Mouse (Mus musculus) v-Abl transformed pro-B cells (cell line): ENCODE data around the gene Lpcat3.

Source experiments
- in situ Hi-C, 2 experiments: fragments of 400-800 bp; cut with MboI; formaldehyde crosslinking; loops; one replicate each; pipeline ENCODE4 v1.15.1; 2025; ENCODE audit not compliant: unreplicated experiment in 2 of 2

Gene Lpcat3

GRCm38 (mm10) chr6:124662477-124663423 lies at the start of gene Lpcat3:
Gene Lpcat3, plus strand, starts transcription at chr6:124663027.
- in situ Hi-C loops, result no loop called here

GRCm38 (mm10) chr6:124625612-124626011 lies 37.2 kb upstream of the Lpcat3 start:
- in situ Hi-C loops, result loop anchor here in 1 of 2 experiments (25.0 kb wide), 1 partner anchor 987 kb away; no protein-coding TSS in a partner anchor

GRCm38 (mm10) chr6:124626184-124626583 lies 36.6 kb upstream of the Lpcat3 start:
- in situ Hi-C loops, result loop anchor here in 1 of 2 experiments (25.0 kb wide), 1 partner anchor 986 kb away; no protein-coding TSS in a partner anchor

GRCm38 (mm10) chr6:124630763-124631162 lies 32.1 kb upstream of the Lpcat3 start:
- in situ Hi-C loops, result loop anchor here in 1 of 2 experiments (25.0 kb wide), 1 partner anchor 982 kb away; no protein-coding TSS in a partner anchor

- in situ Hi-C loops, result loop anchor here in 1 of 2 experiments (25.0 kb wide), 1 partner anchor 976 kb away; no protein-coding TSS in a partner anchor
Observed at GRCm38 (mm10) chr6:124635985-124636384, 26.8 kb upstream of the Lpcat3 start, which contains the start of gene C1s2. Gene C1s2, minus strand, starts transcription at chr6:124636085.

GRCm38 (mm10) chr6:124636858-124637460 lies 25.9 kb upstream of the Lpcat3 start:
- in situ Hi-C loops, result loop anchor here in 1 of 2 experiments (25.0 kb wide), 1 partner anchor 975 kb away; no protein-coding TSS in a partner anchor

- in situ Hi-C loops, result loop anchor here (5.0 to 25.0 kb wide), 2 partner anchors 122 to 972 kb away; no protein-coding TSS in a partner anchor
Observed at GRCm38 (mm10) chr6:124640041-124640440, 22.8 kb upstream of the Lpcat3 start.

- in situ Hi-C loops, result loop anchor here (5.0 to 25.0 kb wide), 2 partner anchors 121 to 971 kb away; no protein-coding TSS in a partner anchor
Observed at GRCm38 (mm10) chr6:124640997-124641396, 21.8 kb upstream of the Lpcat3 start.

GRCm38 (mm10) chr6:124646394-124646793 lies 16.4 kb upstream of the Lpcat3 start:
- in situ Hi-C loops, result loop anchor here in 1 of 2 experiments (25.0 kb wide), 1 partner anchor 966 kb away; no protein-coding TSS in a partner anchor

- in situ Hi-C loops, result loop anchor here in 1 of 2 experiments (5.0 kb wide), 1 partner anchor 106 kb away; no protein-coding TSS in a partner anchor
Observed at GRCm38 (mm10) chr6:124655893-124656292, 6.9 kb upstream of the Lpcat3 start.

- in situ Hi-C loops, result loop anchor here in 1 of 2 experiments (5.0 kb wide), 1 partner anchor 104 kb away; no protein-coding TSS in a partner anchor
Observed at GRCm38 (mm10) chr6:124658067-124658466, 4.8 kb upstream of the Lpcat3 start.

- in situ Hi-C loops, result no loop called here
Observed at GRCm38 (mm10) chr6:124661156-124661806, 1.5 kb upstream of the Lpcat3 start.

- in situ Hi-C loops, result no loop called here
Observed at GRCm38 (mm10) chr6:124661995-124662394, 832 bp upstream of the Lpcat3 start.

GRCm38 (mm10) chr6:124663424-124663795 lies 583 bp downstream of the Lpcat3 start:
- in situ Hi-C loops, result no loop called here

- in situ Hi-C loops, result no loop called here
Observed at GRCm38 (mm10) chr6:124664256-124664655, 1.4 kb downstream of the Lpcat3 start.

- in situ Hi-C loops, result no loop called here
Observed at GRCm38 (mm10) chr6:124665011-124665410, 2.2 kb downstream of the Lpcat3 start.

GRCm38 (mm10) chr6:124669234-124669859 lies 6.5 kb downstream of the Lpcat3 start:
- in situ Hi-C loops, result no loop called here

GRCm38 (mm10) chr6:124670281-124670900 lies 7.6 kb downstream of the Lpcat3 start:
- in situ Hi-C loops, result no loop called here

GRCm38 (mm10) chr6:124672100-124672499 lies 9.3 kb downstream of the Lpcat3 start:
- in situ Hi-C loops, result no loop called here
